Mouse (Mus musculus) embryonic fibroblast, embryonic 13.5 days (primary cell): ENCODE measurements at regions not wholly inside any gene's neighbourhood (a gene's known extent, or its start where the extent isn't known, plus 50 kb on each side); places are given as distances from the start of the nearest gene placed in this dataset.

Experiments
- CTCF ChIP-seq: IDR thresholded peaks from 2 replicates; pipeline ENCODE4 v1.5.1; 2011; ENCODE audit warnings: mild to moderate bottlenecking, control low read depth, low read length, moderate library complexity, borderline replicate concordance; ENCODE audit not compliant: insufficient read depth
- POLR2A ChIP-seq: IDR thresholded peaks from 2 replicates; pipeline ENCODE4 v1.6.1; 2011; ENCODE audit warnings: low read depth, mild to moderate bottlenecking, control low read depth, low read length, moderate library complexity

DNA sequence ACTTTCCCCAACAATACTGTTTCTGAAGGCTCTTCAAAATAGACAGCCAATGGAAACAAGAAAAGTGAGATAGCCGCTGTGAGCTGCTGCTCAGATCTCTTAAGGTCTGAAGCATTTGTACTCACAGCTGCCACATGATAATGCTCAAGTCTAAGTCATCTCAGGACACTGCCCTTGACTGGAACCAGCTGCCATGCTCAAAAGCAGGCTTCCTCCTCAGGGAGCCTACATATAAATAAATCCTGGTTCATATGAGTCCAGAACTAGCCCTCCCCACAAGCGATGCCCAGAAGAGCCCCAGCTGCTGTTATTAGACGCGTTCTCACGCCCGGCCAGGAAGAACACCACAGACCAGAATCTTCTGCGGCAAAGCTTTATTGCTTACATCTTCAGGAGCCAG lies 304.9 kb upstream of the Negr1 start:
- TF ChIP-seq CTCF (no peak), POLR2A (no peak)
